Mouse (Mus musculus): Measurements from ENCODE around the gene Eif4e3. TPM values are rescaled to one million over a fixed set of nuclear protein-coding genes. Genes with fewer than 3 reads are reported as not detected.

The Eif4e3 gene
- total RNA-seq, 2 experiments from 2014 or later, result 36.9 to 40.7 TPM

GRCm38 (mm10) chr6:99629726-99630458 is 36.7 kb downstream of the Eif4e3 start:
- intact Hi-C loops (cut with DNase I), result no loop called here
- no peak for DNase-seq (ENCODE audit: low spot score)

- no peak for DNase-seq (ENCODE audit: low spot score)
Measured at GRCm38 (mm10) chr6:99626347-99626746, 40.2 kb downstream of the Eif4e3 start.

GRCm38 (mm10) chr6:99625803-99626202 is 40.8 kb downstream of the Eif4e3 start:
- DNase-seq (ENCODE audit: low spot score), result no peak
- intact Hi-C loops (cut with DNase I), result no loop called here

More at GRCm38 (mm10) chr6:99626347-99626746, 40.2 kb downstream of the Eif4e3 start:
- intact Hi-C loops (cut with DNase I), result no loop called here

GRCm38 (mm10) chr6:99625306-99625705 is 41.3 kb downstream of the Eif4e3 start:
- DNase-seq (ENCODE audit: low spot score), result no peak
- intact Hi-C loops (cut with DNase I), result no loop called here

- no peak for DNase-seq (ENCODE audit: low spot score)
- intact Hi-C loops (cut with DNase I), result no loop called here
Measured at GRCm38 (mm10) chr6:99624542-99624941, 42.0 kb downstream of the Eif4e3 start.

GRCm38 (mm10) chr6:99623641-99624040 is 42.9 kb downstream of the Eif4e3 start:
- intact Hi-C loops (cut with DNase I), result no loop called here
- DNase-seq (ENCODE audit: low spot score), result no peak

GRCm38 (mm10) chr6:99621167-99621566 is 45.4 kb downstream of the Eif4e3 start:
- DNase-seq (ENCODE audit: low spot score), result no peak
- intact Hi-C loops (cut with DNase I), result no loop called here

GRCm38 (mm10) chr6:99620471-99620870 is 46.1 kb downstream of the Eif4e3 start:
- no peak for DNase-seq (ENCODE audit: low spot score)
- intact Hi-C loops (cut with DNase I), result no loop called here

GRCm38 (mm10) chr6:99619964-99620363 is 46.6 kb downstream of the Eif4e3 start:
- DNase-seq (ENCODE audit: low spot score), result no peak
- intact Hi-C loops (cut with DNase I), result no loop called here

GRCm38 (mm10) chr6:99619466-99619865 is 47.1 kb downstream of the Eif4e3 start:
- no peak for DNase-seq (ENCODE audit: low spot score)
- intact Hi-C loops (cut with DNase I), result no loop called here

- intact Hi-C loops (cut with DNase I), result no loop called here
- no peak for DNase-seq (ENCODE audit: low spot score)
Measured at GRCm38 (mm10) chr6:99617867-99618266, 48.7 kb downstream of the Eif4e3 start.

- intact Hi-C loops (cut with DNase I), result no loop called here
- no peak for DNase-seq (ENCODE audit: low spot score)
Measured at GRCm38 (mm10) chr6:99617415-99617814, 49.2 kb downstream of the Eif4e3 start.

GRCm38 (mm10) chr6:99615272-99615751 is 51.3 kb downstream of the Eif4e3 start:
- intact Hi-C loops (cut with DNase I), result no loop called here

GRCm38 (mm10) chr6:99614566-99615271 is 51.9 kb downstream of the Eif4e3 start:
- intact Hi-C loops (cut with DNase I), result no loop called here
- DNase-seq (ENCODE audit: low spot score), result no peak

More at GRCm38 (mm10) chr6:99615272-99615751, 51.3 kb downstream of the Eif4e3 start:
- no peak for DNase-seq (ENCODE audit: low spot score)

GRCm38 (mm10) chr6:99611866-99612265 is 54.7 kb downstream of the Eif4e3 start:
- intact Hi-C loops (cut with DNase I), result no loop called here
- no peak for DNase-seq (ENCODE audit: low spot score)

- intact Hi-C loops (cut with DNase I), result no loop called here
- no peak for DNase-seq (ENCODE audit: low spot score)
Measured at GRCm38 (mm10) chr6:99610454-99611427, 55.8 kb downstream of the Eif4e3 start.

GRCm38 (mm10) chr6:99606079-99606478 is 60.5 kb downstream of the Eif4e3 start:
- intact Hi-C loops (cut with DNase I), result no loop called here
- no peak for DNase-seq (ENCODE audit: low spot score)

GRCm38 (mm10) chr6:99604758-99605157 is 61.8 kb downstream of the Eif4e3 start:
- intact Hi-C loops (cut with DNase I), result loop anchor here (5.0 kb wide), 3 partner anchors 632 to 1497 kb away; no protein-coding TSS in a partner anchor
- no peak for DNase-seq (ENCODE audit: low spot score)

- intact Hi-C loops (cut with DNase I), result loop anchor here (5.0 kb wide), 3 partner anchors 630 to 1495 kb away; no protein-coding TSS in a partner anchor
- no peak for DNase-seq (ENCODE audit: low spot score)
Measured at GRCm38 (mm10) chr6:99602434-99602833, 64.1 kb downstream of the Eif4e3 start.

GRCm38 (mm10) chr6:99600886-99601285 is 65.7 kb downstream of the Eif4e3 start:
- intact Hi-C loops (cut with DNase I), result loop anchor here (5.0 kb wide), 3 partner anchors 629 to 1494 kb away; no protein-coding TSS in a partner anchor
- DNase-seq (ENCODE audit: low spot score), result no peak

Data from heart, postnatal 25 days (tissue).